Mouse (Mus musculus): ENCODE measurements around the gene Crb3.

The Crb3 gene

GRCm38 (mm10) chr17:57056246-57056645, 2.7 kb upstream of the Crb3 start:
- peaks cover 16% of the 10 kb centered on the region for H3K27me3 ChIP-seq (ENCODE audit: insufficient read depth, low read length)

DNA sequence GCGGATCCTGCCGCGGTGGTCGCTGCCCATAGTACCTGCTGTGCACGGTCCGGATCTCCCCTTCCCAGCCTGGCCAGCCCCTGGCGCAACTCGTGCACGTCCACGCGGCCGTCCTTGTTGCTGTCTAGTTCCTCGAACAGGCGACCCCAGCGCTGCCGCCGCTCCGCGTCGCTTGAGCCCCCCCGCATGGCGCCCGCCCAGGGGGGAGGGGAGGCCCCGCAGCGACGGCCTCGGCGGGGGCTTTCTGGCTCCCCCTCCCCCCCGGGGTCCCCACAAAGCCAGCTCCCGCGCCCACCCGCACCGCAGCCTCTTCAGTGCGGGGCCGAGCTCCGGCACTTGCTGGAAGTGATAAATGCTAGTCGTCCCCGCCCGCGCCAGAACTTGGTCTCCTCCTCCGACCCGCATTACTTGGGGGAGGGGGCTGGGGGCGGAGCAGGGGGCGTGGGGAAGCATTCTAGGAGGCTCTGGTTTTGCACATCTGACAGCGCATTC, 627 bp downstream of the Crb3 start, which contains the start of gene Slc25a23:
Gene Slc25a23, minus strand, starts transcription at position 378 of the 492 bp plus-strand sequence.
- H3K4me1 ChIP-seq (replicated peaks; ENCODE audit: low read depth, low read length) = peaks cover 47% of the 10 kb centered on the region
- TF ChIP-seq CTCF (conservative IDR thresholded peaks at IDR 0.05; ENCODE audit: low read length) = no peak
- TF ChIP-seq POU5F1 (IDR thresholded peaks at IDR 0.05; ENCODE audit: borderline replicate concordance, low read length) = no peak
- TF ChIP-seq NANOG (IDR thresholded peaks at IDR 0.05; ENCODE audit: borderline replicate concordance, low read length) = no peak
- peak within 1 kb of the TSS; percentile 94 for H3K4me3 ChIP-seq (replicated peaks; ENCODE audit: low read length)
- peaks cover 6% of the 10 kb centered on the region for H3K36me3 ChIP-seq (ENCODE audit: insufficient read depth, low read length)
- no peaks in the 10 kb centered on the region for H3K9me3 ChIP-seq (ENCODE audit: low read length)
- H3K27me3 ChIP-seq (ENCODE audit: insufficient read depth, low read length) = peaks cover 43% of the 10 kb centered on the region

More at GRCm38 (mm10) chr17:57056246-57056645, 2.7 kb upstream of the Crb3 start:
- Histone ChIP-seq H3K36me3 (ENCODE audit: insufficient read depth, low read length) (peaks cover 17% of the 10 kb centered on the region), H3K4me3 (replicated peaks; ENCODE audit: low read length) (no peak overlapping the region), H3K9me3 (ENCODE audit: low read length) (no peaks in the 10 kb centered on the region), H3K4me1 (replicated peaks; ENCODE audit: low read depth, low read length) (peaks cover 20% of the 10 kb centered on the region)
- TF ChIP-seq CTCF (conservative IDR thresholded peaks at IDR 0.05; ENCODE audit: low read length) (no peak), NANOG (IDR thresholded peaks at IDR 0.05; ENCODE audit: borderline replicate concordance, low read length) (no peak), POU5F1 (IDR thresholded peaks at IDR 0.05; ENCODE audit: borderline replicate concordance, low read length) (no peak)

- peaks cover 48% of the 10 kb centered on the region for H3K27me3 ChIP-seq (ENCODE audit: insufficient read depth, low read length)
- H3K4me3 ChIP-seq (replicated peaks; ENCODE audit: low read length) = peak overlapping the region; percentile 94
- TF ChIP-seq CTCF (conservative IDR thresholded peaks at IDR 0.05; ENCODE audit: low read length) = peak; percentile 53
- no peak for TF ChIP-seq NANOG (IDR thresholded peaks at IDR 0.05; ENCODE audit: borderline replicate concordance, low read length)
- TF ChIP-seq POU5F1 (IDR thresholded peaks at IDR 0.05; ENCODE audit: borderline replicate concordance, low read length) = no peak
- H3K4me1 ChIP-seq (replicated peaks; ENCODE audit: low read depth, low read length) = peaks cover 54% of the 10 kb centered on the region
- no peaks in the 10 kb centered on the region for H3K9me3 ChIP-seq (ENCODE audit: low read length)
- H3K36me3 ChIP-seq (ENCODE audit: insufficient read depth, low read length) = peaks cover 11% of the 10 kb centered on the region; the same call in 1 of the 2 replicates
These were observed 1.4 kb downstream of the Crb3 start for GRCm38 (mm10) chr17:57060231-57060801.

DNA sequence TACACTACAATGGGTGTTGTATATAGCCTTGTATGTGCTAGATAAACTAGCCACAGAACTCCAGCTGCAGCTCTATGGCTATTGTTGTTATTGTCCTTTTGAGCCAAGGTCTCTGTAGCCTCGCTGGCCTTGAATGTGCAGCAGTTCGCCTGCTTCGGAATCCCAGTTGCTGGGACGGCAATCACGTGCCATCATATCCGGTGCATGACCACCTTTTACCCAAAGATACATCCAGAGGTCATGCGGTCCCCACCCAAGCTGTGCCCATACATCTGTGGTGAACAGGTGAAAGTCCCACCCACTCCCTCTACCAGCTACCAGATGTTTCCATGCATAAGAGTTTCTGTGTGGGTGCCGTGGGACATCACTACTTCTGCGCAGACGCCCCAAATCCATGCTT, 2.2 kb downstream of the Crb3 start:
- TF ChIP-seq CTCF (conservative IDR thresholded peaks at IDR 0.05; ENCODE audit: low read length) = no peak
- no peak for TF ChIP-seq POU5F1 (IDR thresholded peaks at IDR 0.05; ENCODE audit: borderline replicate concordance, low read length)
- no peak for TF ChIP-seq NANOG (IDR thresholded peaks at IDR 0.05; ENCODE audit: borderline replicate concordance, low read length)
- no peaks in the 10 kb centered on the region for H3K9me3 ChIP-seq (ENCODE audit: low read length)
- peaks cover 59% of the 10 kb centered on the region for H3K4me1 ChIP-seq (replicated peaks; ENCODE audit: low read depth, low read length)
- peaks cover 51% of the 10 kb centered on the region for H3K27me3 ChIP-seq (ENCODE audit: insufficient read depth, low read length)
- H3K36me3 ChIP-seq (ENCODE audit: insufficient read depth, low read length) = peaks cover 15% of the 10 kb centered on the region; the same call in 1 of the 2 replicates
- peak overlapping the region; percentile 94 for H3K4me3 ChIP-seq (replicated peaks; ENCODE audit: low read length)

DNA sequence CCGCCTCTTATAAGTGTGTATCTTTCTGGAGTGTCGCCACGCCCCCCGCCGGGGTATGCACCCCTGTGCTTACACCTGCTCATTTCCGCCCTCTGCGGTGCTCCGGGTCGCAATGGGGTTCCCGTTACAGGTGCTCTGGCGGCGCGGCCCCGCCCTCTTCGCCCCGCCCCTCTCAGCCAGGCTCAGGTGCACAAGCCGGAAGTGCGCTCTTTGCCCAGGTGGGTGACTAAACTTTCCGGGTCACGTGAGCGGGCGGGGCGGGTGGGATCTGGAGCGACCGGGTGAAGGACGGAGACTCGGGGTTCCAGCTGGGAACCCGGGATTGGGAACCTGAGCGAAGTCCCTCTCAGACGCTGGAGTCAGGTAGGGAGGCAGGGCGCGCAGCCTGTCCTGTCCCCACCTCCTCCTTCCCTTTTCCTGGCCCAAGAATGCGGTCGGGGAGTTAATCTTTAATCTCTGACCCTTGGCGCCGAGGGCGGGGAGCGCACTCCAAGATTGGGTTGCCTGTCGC, 3.2 kb downstream of the Crb3 start:
- peak overlapping the region; percentile 81 for H3K4me3 ChIP-seq (replicated peaks; ENCODE audit: low read length)
- H3K36me3 ChIP-seq (ENCODE audit: insufficient read depth, low read length) = peaks cover 13% of the 10 kb centered on the region; the same call in 1 of the 2 replicates
- no peaks in the 10 kb centered on the region for H3K9me3 ChIP-seq (ENCODE audit: low read length)
- H3K4me1 ChIP-seq (replicated peaks; ENCODE audit: low read depth, low read length) = peaks cover 69% of the 10 kb centered on the region
- no peak for TF ChIP-seq NANOG (IDR thresholded peaks at IDR 0.05; ENCODE audit: borderline replicate concordance, low read length)
- TF ChIP-seq CTCF (conservative IDR thresholded peaks at IDR 0.05; ENCODE audit: low read length) = no peak
- TF ChIP-seq POU5F1 (IDR thresholded peaks at IDR 0.05; ENCODE audit: borderline replicate concordance, low read length) = no peak
- peaks cover 55% of the 10 kb centered on the region for H3K27me3 ChIP-seq (ENCODE audit: insufficient read depth, low read length)

DNA sequence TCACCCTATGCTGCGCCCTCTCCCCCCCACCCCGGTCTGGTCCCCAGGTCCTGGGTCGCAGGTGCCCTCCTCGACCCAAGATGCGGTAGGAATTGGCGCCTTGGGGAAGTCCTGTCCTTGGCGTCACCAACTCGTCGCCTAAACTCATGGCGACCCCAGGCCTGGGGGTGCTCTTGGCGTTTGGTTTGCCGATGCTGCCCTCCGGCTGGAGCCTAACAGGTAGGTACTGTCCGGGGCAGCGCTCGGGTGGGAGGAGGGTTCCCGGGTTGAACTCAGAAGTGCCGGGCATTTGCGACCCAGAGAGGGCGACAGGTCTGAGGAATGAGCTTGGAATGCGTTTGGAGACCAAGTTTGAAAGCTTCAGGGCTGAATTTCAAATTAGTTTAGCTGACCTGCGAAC, 3.6 kb downstream of the Crb3 start:
- TF ChIP-seq POU5F1 (IDR thresholded peaks at IDR 0.05; ENCODE audit: borderline replicate concordance, low read length) (no peak), CTCF (conservative IDR thresholded peaks at IDR 0.05; ENCODE audit: low read length) (no peak), NANOG (IDR thresholded peaks at IDR 0.05; ENCODE audit: borderline replicate concordance, low read length) (no peak)
- H3K9me3 ChIP-seq (ENCODE audit: low read length) = no peaks in the 10 kb centered on the region
- H3K36me3 ChIP-seq (ENCODE audit: insufficient read depth, low read length) = peaks cover 13% of the 10 kb centered on the region; the same call in 1 of the 2 replicates
- peaks cover 74% of the 10 kb centered on the region for H3K4me1 ChIP-seq (replicated peaks; ENCODE audit: low read depth, low read length)
- H3K27me3 ChIP-seq (ENCODE audit: insufficient read depth, low read length) = peaks cover 58% of the 10 kb centered on the region
- peak overlapping the region; percentile 81 for H3K4me3 ChIP-seq (replicated peaks; ENCODE audit: low read length)

- Histone ChIP-seq H3K9me3 (ENCODE audit: low read length) (no peaks in the 10 kb centered on the region), H3K27me3 (ENCODE audit: insufficient read depth, low read length) (peaks cover 53% of the 10 kb centered on the region), H3K4me1 (replicated peaks; ENCODE audit: low read depth, low read length) (peaks cover 72% of the 10 kb centered on the region), H3K4me3 (replicated peaks; ENCODE audit: low read length) (peak overlapping the region; percentile 81), H3K36me3 (ENCODE audit: insufficient read depth, low read length) (peaks cover 13% of the 10 kb centered on the region; the same call in 1 of the 2 replicates)
- TF ChIP-seq POU5F1 (IDR thresholded peaks at IDR 0.05; ENCODE audit: borderline replicate concordance, low read length) (no peak), CTCF (conservative IDR thresholded peaks at IDR 0.05; ENCODE audit: low read length) (no peak)
These were observed 4.1 kb downstream of the Crb3 start for GRCm38 (mm10) chr17:57063031-57063430.

GRCm38 (mm10) chr17:57066908-57067307, 8.0 kb downstream of the Crb3 start:
- Histone ChIP-seq H3K4me3 (replicated peaks; ENCODE audit: low read length) (no peak overlapping the region), H3K9me3 (ENCODE audit: low read length) (no peaks in the 10 kb centered on the region), H3K36me3 (ENCODE audit: insufficient read depth, low read length) (peaks cover 13% of the 10 kb centered on the region; the same call in 1 of the 2 replicates), H3K27me3 (ENCODE audit: insufficient read depth, low read length) (peaks cover 37% of the 10 kb centered on the region), H3K4me1 (replicated peaks; ENCODE audit: low read depth, low read length) (peaks cover 67% of the 10 kb centered on the region)
- no peak for TF ChIP-seq POU5F1 (IDR thresholded peaks at IDR 0.05; ENCODE audit: borderline replicate concordance, low read length)
- no peak for TF ChIP-seq CTCF (conservative IDR thresholded peaks at IDR 0.05; ENCODE audit: low read length)
- no peak for TF ChIP-seq NANOG (IDR thresholded peaks at IDR 0.05; ENCODE audit: borderline replicate concordance, low read length)
